Mouse (Mus musculus): ENCODE results near the gene Chic2.
A peak's percentile ranks its signal among the peaks of the same experiment; 100 is the strongest.

Gene Chic2

DNA sequence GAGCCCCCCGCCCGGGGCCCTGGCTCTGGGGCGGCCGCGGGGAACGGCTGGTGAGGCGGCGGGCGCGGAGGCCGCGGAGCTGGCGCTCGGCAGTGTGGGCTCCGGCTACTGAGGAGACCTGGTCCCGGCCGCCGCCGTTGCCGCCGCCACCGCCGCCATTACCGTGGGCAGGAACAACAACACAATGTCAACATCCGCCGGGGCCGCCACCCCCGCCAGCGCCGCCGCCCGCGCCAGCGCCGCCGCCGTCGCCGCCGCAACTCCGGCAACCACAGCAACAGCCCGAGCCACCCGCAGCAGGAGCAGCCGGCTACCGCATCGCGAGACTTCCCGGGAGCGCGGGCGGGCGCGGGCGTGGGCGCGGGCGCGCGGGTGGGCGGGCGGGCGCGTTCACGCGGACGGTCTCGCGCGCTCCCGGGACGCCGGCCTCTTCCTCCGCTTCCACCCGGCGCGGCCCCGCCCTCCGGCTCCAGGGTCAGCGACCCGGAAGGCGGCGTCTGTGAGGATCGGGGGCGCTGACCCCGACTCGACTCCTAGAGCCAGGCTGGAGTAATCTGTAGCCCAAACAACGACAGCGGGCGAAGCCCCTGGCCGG, at the start of gene Chic2:
Gene Chic2, minus strand, starts transcription at position 465 of the 595 bp plus-strand sequence.
- peak; percentile 93 for DNase-seq

DNA sequence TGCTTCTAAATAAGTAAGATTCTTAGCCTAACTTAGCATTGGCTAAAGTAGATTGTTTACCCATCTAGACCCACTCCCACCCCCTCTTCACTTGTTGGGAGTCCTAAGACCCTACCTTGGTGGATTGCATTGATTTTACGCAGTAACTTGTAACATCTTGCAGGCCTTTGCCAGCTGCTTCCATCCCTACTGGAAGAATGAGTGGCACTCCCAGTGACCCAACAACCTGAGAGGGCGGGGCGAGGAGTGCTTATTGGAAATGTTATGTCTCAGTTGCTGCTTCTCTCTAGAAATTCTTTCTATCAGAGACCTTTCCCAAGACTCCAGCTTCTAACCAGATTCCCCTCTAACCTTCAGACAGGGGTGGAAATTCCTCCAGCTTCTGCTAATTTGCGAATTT, 41.3 kb upstream of the Chic2 start:
- peak; percentile 16 for DNase-seq

DNA sequence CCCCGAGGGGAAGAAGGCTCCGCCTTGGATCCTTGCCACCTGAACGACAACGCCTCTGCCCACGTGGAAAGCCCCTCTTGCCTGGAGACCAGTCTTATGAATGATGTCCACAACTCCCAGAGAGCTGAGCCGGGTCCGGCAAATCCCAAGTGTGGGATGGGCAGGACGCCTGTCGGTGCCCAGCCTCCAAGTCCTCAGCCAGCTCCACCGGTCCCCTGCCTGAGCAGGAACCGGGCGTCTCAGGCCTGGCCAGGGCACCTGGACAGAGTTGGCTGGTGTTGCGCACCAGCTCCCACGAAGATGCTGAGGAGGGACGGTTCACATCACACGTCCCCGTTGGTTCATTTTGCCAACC, 40.9 kb upstream of the Chic2 start:
- DNase-seq = peak; percentile 25

DNA sequence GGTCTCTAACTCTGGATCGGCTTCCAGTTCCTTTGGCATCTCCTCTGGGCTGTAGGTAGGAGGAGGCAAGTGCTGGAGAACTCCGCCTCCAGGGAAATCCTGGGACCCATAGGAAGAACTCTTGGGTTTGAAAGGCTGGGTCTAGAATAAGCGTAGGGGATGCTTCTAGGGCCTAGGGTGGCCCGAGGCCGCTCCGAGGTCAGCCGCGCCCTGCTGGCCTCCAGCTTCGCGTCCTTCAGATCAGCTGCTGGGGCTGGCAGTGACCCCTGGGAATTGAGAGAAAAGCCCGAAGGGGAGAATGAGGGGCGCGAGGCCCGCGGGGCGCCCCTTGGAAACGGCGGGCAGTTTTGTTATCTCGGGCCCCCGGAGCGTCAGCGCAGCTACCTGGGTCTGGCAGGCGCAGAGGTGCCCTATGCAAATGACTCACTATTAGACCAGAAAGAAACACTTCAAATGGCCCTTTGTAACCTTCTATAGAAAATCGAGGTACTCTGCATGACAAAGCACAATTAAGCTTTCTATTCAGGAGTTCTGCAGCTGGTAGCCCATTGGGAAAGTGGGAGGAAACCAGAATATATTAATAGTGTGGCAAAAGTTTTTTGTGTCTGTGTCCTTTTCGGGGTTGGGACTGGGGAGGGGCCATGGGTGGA, 40.4 kb upstream of the Chic2 start:
- peak; percentile 32 for DNase-seq

DNA sequence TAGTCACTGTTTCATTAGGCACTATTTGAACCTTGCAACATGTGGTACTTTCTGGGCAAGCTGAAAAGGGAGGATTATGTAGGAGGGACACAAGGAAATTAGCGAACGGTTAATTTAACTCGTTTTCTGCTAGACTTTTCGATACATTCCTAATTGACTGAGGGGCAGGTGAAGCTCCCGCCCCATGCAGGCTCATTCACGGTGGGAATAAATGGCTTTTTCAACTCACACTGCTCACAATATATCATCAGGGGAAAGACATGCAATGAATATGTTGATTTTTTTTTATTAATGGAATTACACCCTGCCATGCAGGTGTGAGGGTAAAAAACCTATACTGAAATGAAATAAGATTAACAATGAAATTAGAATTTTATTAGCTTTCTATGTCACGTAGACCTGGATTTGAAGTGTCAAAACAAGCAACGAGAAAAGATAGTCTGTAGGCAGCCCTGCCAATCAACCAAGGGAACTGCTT, 39.9 kb upstream of the Chic2 start:
- DNase-seq = peak; percentile 49

DNA sequence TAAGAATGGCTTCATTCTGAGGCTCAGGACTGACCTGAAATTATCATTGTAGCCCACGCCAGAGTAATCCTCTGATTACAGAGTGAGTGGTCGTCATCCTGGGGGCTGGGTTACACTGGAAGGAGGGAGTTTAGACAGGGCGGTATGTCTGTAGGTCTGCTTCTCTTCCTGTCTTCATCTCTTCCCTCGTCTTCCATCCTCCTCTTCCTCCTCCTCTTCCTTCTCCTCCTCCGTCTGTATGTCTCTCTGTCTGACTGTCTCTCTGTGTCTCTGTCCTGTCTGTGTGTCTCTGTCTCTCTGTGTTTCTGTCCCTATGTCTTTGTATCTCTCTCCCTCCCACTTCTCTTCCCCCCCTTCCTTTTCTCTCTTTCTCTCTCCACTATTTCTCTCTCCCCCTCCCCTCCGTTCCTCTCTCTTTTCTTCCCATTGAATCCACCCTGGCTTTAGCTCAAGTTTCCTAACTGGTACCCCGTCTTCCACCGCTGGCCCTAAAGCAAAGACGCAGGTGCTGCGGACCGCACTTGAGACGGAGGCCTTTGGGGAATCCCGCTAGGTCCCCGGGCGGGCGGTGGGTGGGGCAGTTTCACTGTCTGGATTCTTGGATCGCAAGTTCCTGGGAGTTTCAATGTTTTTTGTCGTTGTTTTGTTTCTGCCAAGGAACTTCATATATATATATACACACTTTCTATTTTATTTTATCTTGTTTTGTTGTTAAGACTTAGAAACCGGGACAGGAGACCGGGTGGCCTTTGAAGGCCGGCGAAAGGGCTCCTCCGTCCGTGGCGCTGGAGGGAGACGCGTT, 39.2 kb upstream of the Chic2 start:
- DNase-seq = peak; percentile 10

DNA sequence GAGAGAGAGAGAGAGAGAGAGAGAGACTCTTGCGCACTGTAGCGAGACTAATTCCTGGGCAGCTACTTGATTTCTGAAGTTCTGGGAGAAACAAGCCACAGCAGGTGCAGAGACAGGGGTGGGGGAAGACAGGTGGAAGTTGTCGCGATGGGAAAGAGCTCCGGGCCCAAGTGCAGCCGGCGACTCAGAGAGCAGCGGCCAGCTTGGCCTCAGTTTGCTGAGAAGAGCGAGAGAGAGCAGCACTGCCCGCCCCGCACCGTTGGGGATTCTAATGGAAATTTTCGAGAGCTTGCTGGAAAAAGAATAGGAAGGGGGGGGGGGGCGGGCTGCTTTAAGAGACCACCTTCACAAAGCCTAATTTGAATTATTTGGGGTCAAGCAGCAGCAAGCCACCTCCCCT, 38.5 kb upstream of the Chic2 start:
- peak; percentile 61 for DNase-seq

DNA sequence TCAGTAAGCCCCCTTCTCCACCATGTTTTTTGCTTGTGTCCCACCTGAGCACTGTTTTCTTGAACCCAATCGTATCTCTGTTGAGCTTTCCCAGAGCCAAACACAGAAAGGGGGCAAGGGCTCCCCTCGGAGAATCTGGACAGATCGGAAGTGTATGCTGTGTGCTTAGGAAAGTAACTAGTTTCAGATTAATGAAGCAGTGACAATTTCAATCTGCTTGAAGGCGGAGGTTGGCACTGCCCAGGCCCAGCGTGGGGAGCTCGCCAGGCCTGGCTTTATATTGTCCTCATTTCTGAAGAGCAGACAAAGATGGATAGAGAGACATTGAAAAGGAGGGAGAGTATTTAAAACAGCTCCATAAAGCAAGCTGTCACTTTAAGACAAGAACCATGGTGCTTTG, 37.9 kb upstream of the Chic2 start:
- peak; percentile 10 for DNase-seq

DNA sequence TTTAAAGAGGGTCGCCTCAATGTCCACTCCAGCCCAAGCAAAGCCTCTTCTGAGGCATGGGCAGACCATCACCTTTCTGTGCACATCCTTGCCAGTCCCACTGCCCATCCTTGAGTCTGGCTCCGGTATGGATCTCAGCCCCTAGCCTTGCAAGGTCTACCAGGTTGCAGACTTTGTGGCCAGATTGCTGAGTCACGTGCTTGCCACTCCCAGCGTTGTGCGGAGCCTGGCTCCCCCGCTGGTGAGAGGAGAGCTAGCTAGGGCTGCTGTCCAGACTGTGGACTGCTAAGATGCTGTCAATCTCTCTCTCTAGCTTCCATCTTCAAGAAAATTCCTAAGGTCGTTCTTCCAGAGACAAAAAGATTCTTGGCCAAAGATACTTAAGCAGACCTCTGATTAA, 35.0 kb upstream of the Chic2 start:
- DNase-seq = peak; percentile 67

DNA sequence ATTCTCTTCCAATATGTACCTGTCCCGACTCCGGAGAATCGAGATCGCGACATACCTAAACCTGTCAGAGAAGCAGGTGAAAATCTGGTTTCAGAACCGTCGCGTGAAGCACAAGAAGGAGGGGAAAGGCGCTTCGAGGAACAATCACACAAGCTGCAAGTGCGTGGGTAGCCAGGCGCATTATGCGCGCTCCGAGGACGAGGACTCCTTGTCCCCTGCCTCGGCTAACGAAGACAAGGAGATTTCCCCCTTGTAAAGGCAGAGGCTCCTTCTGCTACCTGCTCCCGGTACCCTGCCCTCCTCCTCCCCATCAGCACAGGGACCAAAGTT, 32.4 kb upstream of the Chic2 start:
- peak; percentile 41 for DNase-seq

DNA sequence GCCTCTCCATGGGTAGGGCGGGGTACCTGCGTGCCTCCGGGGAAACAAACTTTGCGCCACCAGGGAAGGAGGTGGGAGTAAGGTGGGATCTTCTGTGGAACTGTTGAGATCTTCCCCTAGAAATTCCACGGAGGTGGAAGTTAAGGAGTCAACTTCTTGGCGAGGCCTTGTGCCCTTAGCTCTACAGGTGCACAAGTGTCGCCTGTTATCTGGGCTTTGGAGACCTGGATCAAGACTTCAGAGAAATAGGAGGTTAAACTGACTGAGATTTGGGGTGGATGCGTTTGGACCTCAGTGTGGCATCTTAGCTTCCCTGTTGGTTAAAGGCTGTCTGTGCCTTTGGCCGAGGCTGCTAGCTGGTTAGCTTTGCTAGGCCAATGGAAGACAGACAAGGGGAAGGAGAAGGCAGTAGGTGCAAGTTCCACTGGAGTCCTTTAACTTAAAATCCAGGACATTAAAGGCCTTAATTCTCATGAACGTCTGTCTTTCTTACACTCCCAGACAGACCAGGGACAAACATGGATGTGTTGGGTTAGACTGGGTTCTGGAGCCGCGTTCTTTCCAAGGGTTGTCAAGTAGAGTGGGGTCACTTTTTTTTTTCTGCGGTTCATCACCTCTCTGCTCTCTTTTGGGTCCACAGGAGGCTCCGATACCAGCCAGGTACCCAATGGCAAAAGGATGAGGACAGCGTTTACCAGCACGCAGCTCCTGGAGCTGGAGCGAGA, 31.9 kb upstream of the Chic2 start:
- peak; percentile 36 for DNase-seq

DNA sequence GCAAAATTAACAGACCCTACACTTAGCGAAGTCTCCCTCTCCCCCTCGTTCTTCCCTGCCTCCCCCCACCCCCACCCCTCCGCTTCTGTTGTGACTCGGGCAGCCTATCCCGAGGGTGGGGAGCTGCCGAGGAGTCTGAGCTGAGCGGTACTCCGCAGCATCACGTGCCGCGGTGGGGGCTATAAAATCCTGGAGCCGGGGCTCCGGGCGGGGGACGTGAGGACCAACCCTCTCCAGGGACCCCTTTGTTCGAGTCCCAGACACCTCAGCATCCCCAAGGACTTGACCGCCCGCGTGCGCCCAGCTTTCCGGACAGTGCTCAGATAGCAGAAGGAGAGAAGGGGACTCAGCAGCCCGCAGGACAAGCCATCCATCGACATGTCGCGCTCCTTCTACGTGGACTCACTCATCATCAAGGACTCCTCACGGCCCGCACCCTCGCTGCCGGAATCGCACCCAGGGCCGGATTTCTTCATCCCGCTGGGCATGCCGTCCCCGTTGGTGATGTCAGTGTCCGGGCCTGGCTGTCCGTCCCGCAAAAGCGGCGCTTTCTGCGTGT, 30.9 kb upstream of the Chic2 start, which contains the start of gene Gsx2:
Gene Gsx2, plus strand, starts transcription at position 219 of the 559 bp plus-strand sequence.
- DNase-seq = peak; percentile 49

DNA sequence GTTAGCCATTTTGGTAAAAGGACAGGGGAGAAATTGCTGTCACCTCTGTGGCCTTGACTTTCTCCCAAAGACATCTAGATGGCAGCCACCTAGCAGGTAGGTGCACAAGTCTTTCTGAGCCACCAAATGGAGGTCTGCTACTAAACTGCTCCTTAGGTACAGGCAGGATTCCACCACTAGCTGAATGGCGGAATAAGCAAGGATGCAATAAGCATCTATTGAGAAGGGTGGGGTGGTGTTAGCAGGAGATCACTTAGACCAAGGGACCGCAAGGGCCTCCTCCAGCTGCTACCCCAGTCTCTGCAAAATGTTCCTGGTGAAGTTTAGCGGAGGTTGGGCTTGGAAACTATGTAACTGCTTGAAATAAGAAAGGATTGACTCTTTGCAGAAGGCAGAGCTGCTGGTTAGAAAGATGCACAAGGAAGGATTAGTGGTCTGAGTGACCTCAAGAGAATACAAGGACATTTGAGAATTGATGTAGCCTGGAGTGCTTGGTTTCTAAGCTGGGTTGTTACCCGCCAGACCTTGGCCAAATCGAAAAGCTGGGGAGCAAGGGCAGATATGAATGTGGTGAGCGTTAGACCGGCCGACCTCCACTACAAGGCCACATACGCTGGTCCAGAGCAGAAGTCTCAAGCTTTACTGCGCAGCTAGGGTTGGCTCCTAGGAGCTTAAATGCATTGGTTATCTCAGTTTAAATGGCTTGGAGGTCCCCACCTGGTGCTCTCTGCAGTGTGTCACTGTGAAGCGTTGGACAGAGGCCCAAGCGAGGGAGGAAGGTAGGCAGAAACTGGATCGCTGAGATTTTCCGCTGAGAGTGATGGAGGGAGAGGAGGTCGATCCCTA, 30.2 kb upstream of the Chic2 start:
- peak; percentile 32 for DNase-seq

DNA sequence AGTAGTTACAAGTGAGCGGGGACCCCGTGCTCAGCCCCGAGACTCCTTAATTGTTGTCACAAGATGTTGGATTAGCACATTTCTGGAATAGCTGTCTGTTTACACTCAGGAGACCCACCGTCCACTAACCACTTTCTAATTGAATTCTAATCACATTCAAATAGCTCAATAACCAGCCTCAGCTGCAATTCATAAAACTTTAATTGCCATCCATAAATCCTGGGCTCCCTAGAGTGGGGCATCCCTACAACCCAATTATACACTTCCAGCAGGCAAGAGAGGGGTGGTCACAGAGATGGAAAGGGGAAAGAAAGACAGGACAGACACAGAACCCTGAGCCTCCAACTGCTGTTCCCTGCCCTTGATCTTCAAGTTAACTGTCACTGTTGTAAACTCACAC, 29.6 kb upstream of the Chic2 start:
- DNase-seq = peak; percentile 22

DNA sequence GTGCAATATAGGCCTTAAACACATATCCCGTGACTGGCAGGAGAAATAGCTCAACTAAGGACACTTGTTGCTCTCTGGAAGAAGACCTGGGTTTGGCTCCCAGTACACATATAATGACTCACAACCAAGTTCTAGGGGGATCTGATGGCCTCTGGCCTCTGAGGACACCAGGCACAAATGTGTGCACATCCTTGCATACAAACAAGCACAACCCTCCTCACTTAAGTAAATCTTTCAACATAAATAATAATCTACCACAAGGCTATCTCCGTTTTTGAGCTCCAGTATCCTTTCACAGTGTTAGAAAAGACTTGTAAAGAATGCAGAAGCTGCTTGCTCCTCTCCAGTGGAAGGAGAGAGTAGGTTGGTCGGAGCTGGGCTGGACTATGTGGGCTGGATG, 29.1 kb upstream of the Chic2 start:
- DNase-seq = no peak

DNA sequence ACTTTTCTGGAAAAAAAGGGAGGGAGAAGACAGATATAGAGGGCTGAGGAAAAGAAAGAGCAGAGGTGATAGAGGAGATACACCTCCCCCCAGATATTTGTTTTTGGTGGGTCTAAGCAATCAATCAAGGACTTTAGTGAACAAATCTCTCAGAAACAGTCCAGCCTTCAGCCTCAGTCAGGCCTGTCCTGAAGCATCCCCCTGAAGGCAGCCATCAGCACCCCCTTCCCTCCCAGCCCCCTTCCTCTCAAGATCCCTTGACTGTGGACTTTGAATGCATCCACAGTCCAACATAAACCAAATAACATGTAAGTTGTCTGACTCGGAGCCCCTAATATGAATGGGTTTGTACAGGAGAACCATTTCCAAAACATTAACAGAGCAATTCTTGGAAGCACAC, 28.6 kb upstream of the Chic2 start:
- DNase-seq = peak; percentile 13

DNA sequence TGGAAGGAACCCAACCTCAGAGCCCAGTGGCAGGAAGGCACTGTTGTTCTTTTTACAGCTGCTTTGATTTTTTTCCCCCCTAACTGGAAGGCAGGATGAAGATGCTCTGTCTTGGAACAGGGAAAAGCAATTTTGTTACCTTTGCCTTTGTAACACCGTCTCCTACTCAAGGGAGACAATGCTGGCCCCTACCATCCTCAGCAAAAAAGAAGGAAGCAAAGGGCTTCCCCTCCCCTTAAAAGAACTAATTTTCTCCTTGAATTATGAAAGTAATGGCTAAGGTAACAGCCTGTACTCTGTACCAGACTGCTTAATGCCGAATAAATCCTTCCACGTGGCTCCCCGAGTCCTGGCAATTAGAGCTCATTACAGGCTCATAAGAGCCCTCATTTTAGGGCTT, 28.0 kb upstream of the Chic2 start:
- no peak for DNase-seq

DNA sequence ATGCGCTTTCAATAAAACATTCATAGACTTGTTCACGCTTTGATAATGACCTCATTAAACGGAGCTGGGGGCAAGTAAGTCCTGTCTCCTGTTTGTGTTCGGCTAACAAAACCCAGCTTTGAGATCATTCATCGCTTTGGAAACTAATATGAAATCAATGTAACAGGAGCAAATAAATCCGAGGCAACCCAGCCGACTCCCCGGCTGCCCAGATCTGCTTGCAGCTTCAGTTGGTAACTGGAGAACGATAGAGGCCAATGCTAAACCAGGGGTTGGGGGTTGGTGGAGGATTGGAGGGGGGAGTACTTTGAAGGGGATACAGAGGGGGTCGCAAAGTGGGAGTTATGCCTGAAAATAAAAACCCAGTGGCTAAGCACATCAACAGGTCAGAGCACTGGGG, 27.4 kb upstream of the Chic2 start:
- DNase-seq = peak; percentile 57

DNA sequence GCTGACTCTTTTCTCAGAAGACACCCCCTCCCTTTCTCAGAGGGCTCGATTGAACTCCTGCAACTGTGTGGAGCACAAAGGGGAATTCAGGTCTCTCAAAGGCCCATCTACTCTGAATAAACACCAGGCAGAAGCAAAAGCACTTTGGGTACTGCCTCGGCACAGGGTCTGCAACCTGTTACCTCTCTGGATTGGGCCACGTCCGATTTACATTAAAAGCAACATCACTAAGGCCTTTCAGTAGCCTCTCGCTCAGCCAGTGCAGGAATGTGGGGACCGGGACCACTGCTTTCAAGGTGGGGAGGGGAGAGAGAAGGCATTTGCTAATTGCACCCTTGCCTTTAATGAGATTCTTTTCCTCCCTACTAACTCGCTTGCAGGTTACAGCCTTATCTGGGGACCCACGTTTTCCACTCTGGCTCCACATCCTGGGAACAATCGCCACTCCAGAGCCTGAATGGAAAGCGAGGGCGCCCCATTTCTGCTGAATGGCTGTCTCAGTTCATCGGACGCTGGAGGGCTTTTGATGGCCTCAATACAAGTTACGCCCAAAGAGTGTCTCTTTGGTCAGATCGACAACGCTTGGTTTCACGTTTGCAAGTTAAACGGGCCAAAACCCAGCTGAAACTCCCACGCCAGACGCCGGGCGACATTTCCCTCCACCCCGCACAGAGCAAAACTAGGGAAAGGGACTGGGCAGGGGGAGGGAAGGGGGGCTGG, 26.2 kb upstream of the Chic2 start:
- DNase-seq = peak; percentile 61

DNA sequence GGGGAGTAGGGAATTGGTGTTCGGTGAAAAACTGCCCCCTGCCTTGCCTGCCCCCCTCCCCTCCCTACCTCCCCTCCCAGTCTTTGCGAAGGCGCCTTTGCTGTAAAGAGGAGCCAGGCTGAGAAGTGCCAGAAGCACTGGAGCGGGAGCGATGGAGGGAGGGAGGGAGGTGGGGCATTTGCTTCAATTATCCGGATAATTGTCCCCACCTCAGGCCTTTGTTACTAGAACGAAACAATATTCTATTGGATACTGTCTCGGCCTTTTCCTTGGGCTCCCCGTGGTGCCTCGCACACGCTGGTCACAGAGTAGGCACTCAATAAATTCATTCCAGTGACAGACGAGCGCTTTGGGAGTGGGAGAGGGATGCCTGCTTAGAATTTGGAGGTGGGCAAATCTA, 25.6 kb upstream of the Chic2 start:
- DNase-seq = peak; percentile 65

DNA sequence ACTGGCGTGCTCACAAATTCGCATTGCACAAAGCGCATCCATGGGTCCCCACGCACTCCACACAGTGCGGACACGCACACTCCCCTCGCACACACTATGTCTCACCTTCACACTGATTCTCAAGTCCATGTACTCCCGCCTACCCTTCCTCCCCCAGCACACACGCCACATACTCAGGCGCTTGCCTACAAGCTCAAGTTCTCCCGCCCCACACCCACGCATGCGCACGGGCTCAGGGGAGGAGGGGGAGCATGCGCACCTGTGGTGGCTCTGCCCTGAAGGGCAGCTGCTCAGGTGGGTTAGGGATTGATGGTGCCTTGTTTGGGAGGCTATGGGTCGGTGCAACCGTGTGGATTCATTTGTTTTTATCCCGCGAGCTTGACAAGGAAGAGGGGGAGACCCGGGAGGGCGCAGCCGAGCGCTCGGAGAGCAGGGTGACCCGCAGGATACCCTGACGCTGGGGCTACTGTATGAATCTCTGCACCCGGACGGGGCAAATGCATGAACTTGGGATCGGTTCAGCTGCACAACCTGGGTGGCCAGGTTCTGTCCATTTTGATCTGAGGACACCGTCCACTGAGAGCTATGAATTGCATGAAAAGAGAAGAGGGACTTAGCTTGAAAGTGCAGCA, 22.7 kb upstream of the Chic2 start:
- DNase-seq = peak; percentile 80
